Mouse (Mus musculus) NIH3T3 (cell line): ENCODE measurements around the gene Ilvbl.
"Not testable (repeated sequence)": the region's sequence is repeated elsewhere in the genome, so short reads cannot be mapped to it uniquely, and the experiment has no call there.

Experiments
- DNase-seq: peaks from one replicate; pipeline ENCODE4 v3.0.0-alpha.2; 2012; ENCODE audit warnings: low read depth

The Ilvbl gene

DNA sequence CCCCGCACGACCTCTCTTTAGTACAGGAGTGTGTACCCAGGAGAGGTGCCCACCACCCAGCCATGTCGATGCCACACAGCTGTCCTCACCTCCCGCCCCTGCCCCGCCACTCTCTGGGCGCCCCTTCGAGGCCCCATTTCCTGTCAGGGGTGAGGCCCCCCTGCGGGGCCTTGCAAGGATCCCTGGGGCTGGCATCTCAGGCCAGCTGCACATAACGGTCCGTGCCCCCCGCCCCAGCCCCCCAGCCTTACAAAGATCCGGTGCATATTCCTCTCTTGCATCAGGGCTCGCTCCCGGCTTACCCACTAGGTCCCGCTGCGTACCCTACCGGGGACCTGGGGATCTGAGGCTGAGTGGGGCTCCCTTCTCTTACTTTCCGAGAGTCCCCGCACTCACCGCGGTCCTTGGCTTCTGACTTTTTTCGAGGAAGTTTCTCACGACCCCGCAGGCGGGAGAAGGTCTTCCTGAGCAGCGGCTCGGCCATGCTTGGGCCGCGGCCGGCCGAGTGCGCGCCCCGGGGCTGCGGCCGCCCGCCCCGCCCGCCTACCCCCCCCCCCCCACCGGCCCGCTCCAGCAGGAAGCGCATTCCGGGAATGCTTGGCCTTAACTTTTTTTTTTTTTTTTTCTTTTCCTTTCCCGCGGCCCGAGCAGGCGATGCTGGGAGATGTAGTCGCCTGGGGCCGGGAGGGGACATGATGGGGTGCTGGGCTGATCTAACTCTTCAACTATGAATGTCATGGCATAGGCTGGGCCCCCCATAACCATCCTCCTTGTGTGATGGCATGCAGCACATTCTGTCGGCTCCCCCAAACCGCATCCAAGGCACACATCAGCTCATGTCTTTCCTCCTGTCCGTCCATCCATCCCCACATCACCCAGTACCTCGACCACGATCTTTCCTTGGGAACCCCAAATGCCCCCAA, 17.5 kb downstream of the Ilvbl start, which contains the start of gene Syde1:
Syde1 (minus strand) TSS at position 559 of the 923 bp plus-strand sequence.
- peak; percentile 85 for DNase-seq

DNA sequence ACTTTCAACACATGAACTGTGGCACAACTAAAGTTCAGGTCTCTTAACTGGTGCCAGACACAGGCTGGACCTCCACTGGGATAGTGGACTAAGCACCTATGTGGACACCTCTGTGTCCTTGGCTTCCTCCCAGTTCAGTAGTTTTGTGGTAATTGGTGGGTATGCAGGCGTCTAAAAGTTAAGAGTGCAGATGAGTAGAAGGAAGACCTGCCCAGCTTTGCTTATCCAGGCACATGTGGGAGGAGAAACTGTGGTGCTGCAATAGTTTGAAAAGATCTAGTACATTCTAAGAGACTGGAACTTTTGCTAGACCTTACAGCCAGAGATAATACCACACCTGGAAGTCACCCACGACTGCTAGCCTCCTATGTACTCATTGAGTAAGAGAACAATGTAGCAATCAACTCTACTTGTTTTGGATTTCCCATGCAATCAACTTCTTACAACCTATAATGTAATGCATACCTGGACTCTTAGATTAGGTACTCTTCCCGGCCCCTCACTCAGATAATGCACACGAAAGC, 18.8 kb downstream of the Ilvbl start:
- no peak for DNase-seq

- DNase-seq, result no peak
Measured at GRCm38 (mm10) chr10:78593736-78594135, 19.6 kb downstream of the Ilvbl start.

GRCm38 (mm10) chr10:78594157-78594556, 20.0 kb downstream of the Ilvbl start:
- DNase-seq, result peak; percentile 57

- no peak for DNase-seq
Measured at GRCm38 (mm10) chr10:78594566-78594965, 20.4 kb downstream of the Ilvbl start.

- DNase-seq, result no peak
Measured at GRCm38 (mm10) chr10:78599865-78600264, 25.7 kb downstream of the Ilvbl start.

DNA sequence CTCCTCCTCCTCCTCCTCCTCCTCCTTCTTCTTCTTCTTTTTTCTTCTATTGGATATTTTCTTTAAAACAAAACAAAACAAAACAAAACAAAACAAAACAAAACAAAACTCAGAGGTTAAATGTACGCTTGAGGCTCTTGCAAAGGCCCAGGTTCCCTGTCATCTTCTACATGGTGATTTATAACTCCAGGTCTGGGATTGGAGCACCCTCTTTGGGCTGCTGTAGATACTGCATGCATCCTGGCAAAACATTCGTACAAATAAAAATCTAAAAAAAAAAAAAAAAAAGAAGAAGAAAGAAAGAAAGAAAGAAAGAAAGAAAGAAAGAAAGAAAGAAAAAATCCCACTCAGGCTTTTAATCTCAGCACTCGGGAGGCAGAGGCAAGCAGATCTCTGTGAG, 30.9 kb downstream of the Ilvbl start:
- peak; percentile 87 for DNase-seq

GRCm38 (mm10) chr10:78607602-78608001, 33.5 kb downstream of the Ilvbl start:
- peak; percentile 76 for DNase-seq

GRCm38 (mm10) chr10:78617974-78618373, 43.8 kb downstream of the Ilvbl start, which contains the start of gene Olfr1357:
TSS of gene Olfr1357 (minus strand) at chr10:78618074.
- no peak for DNase-seq

DNA sequence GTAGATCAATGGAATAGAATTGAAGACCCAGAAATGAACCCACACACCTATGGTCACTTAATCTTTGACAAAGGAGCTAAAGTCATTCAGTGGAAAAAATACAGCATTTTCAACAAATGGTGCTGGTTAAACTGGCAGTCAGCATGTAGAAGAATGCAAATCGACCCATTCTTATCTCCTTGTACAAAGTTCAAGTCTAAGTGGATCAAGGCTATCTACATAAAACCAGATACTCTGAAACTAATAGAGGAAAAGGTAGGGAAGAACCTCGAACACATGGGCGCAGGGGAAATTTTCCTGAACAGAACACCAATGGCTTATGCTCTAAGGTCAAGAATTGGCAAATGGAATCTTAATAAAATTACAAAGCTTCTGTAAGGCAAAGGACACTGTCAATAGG, 49.0 kb downstream of the Ilvbl start:
- not testable (repeated sequence) for DNase-seq

- peak; percentile 30 for DNase-seq
Measured at GRCm38 (mm10) chr10:78630194-78630593, 56.0 kb downstream of the Ilvbl start.

- DNase-seq, result peak; percentile 58
Measured at GRCm38 (mm10) chr10:78632311-78632710, 58.2 kb downstream of the Ilvbl start.
